Mouse (Mus musculus) cerebellum, adult 2 months (tissue): ENCODE data around the gene Cox18. TPM values are rescaled to one million over a fixed set of nuclear protein-coding genes. Genes with fewer than 3 reads are reported as not detected.
"Not testable (repeated sequence)": the region's sequence is repeated elsewhere in the genome, so short reads cannot be mapped to it uniquely, and the experiment has no call there.

Source experiments
- DNase-seq, 2 experiments: peaks; one replicate each; pipeline ENCODE4 v3.0.0; 2021
- H3K27ac ChIP-seq: fragments of 200-500 bp; 2 replicates; pipeline ENCODE4 v1.5.1; 2012; ENCODE audit warnings: low read length, control low read depth, inconsistent platforms; ENCODE audit not compliant: insufficient read depth
- H3K27me3 ChIP-seq: fragments of 200-500 bp; 2 replicates; pipeline ENCODE4 v1.6.1; 2012; ENCODE audit warnings: inconsistent platforms, mild to moderate bottlenecking, low read length, moderate library complexity; ENCODE audit not compliant: control insufficient read depth, insufficient read depth
- H3K4me1 ChIP-seq: fragments of 200-500 bp; 2 replicates; pipeline ENCODE4 v1.6.1; 2011; ENCODE audit warnings: low read length; ENCODE audit not compliant: control insufficient read depth, insufficient read depth
- H3K4me3 ChIP-seq: fragments of 200-500 bp; replicated peaks from 2 replicates; pipeline ENCODE3; 2011; ENCODE audit warnings: mild to moderate bottlenecking, low read depth, low read length, control low read depth; ENCODE audit not compliant: insufficient read depth
- CTCF ChIP-seq: fragments of 200-500 bp; IDR thresholded peaks from 2 replicates; pipeline ENCODE4 v1.5.1; 2011; ENCODE audit warnings: low read depth, mild to moderate bottlenecking, control low read depth, low read length, moderate library complexity, borderline replicate concordance; ENCODE audit not compliant: insufficient read depth
- POLR2A ChIP-seq: fragments of 200-500 bp; IDR thresholded peaks from 2 replicates; pipeline ENCODE4 v1.6.1; 2011; ENCODE audit warnings: low read length, control low read depth, borderline replicate concordance; ENCODE audit not compliant: insufficient read depth
- WGBS: fragments of 180-500 bp; shearing (Covaris S2); methylation state at CpG from one replicate; pipeline ENCODE4 v1.1.7; 2018; 5-methylcytosine and 5-hydroxymethylcytosine counted together
- polyA plus RNA-seq: library from polyadenylated mRNA; depleted of rRNA; stranded (reverse); fragments of >200 nt; gene quantifications from 2 replicates; pipeline ENCODE4 v1.2.3, GENCODE M21; 2012; rRNA removed

Cox18 gene
- polyA plus RNA-seq = 35.7 and 36.2 TPM in 2 replicates

- DNase-seq = peak; percentile 99
Observed at GRCm38 (mm10) chr5:90223534-90224381, at the start of gene Cox18. Gene Cox18, minus strand, starts transcription at chr5:90224001.

DNA sequence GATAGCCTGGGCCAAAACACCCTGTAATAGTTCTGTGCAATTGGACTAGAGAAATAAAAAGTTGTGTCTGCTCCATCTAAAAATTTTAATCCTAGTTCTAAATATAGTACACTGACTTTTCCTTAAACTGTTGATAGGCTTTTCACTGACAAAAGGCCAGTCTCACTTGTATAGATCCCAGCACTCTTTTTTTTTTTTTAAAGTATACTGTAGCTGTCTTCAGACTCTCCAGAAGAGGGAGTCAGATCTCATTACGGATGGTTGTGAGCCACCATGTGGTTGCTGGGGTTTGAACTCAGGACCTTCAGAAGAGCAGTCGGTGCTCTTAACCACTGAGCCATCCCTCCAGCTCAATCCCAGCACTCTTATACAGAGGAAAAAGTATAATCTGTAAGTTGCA, 38.4 kb upstream of the Cox18 start:
- DNase-seq, H3K27me3 ChIP-seq, H3K4me3 ChIP-seq, H3K4me1 ChIP-seq, H3K27ac ChIP-seq: not testable (repeated sequence)
- 75% methylated on average over 2 of the region's 2 CpGs for WGBS

More at GRCm38 (mm10) chr5:90223534-90224381, at the start of gene Cox18:
- no peaks in the 10 kb centered on the region for H3K27me3 ChIP-seq
- H3K4me3 ChIP-seq = peak within 1 kb of the TSS; percentile 94
- WGBS = under 1% methylated on average over 62 of the region's 62 CpGs
- no peak for TF ChIP-seq CTCF
- TF ChIP-seq POLR2A = peak; percentile 76
- H3K4me1 ChIP-seq = peaks cover 7% of the 10 kb centered on the region; the same call in 1 of the 2 replicates
- peak within 1 kb of the TSS; percentile 74 for H3K27ac ChIP-seq

DNA sequence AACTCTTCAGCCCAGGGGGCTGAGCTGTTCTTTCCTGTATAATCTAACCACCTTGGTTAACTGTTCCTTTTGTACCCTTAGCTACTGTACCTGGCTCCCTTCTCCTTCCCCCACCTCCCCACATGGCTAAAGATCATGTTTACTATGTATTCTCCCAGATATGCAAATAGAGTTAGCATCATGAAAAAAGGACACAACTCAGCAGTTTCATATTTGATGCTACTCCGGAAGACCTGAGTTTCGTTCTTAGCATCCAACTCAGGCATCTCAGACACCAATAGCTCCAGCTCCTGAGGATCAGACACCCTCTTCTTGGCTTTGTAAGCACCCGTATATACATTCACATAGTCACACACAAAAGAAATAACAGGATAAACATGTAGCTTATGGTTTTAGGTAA, 33.2 kb upstream of the Cox18 start:
- TF ChIP-seq CTCF (no peak), POLR2A (no peak)

DNA sequence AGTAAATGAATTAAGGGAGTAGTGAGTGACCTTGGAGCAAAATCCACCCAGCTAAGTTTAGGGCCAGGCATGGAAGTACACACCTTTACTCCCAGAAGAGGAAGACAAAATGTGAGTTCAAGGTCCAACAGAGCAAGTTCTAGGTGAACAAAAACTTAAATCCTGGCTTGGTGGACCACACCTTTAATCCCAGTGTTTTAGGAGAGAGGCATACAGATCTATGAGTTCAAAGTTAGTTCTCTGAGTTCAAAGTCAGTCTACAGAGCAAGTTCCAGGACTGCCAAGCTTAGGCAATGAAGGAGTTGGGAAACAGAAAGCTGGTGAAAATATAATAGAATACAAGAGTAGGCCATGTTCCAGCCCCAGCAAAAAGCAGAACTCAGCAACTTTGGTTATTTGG, 23.7 kb upstream of the Cox18 start:
- Histone ChIP-seq H3K4me1 (no peaks in the 10 kb centered on the region), H3K27ac (no peak overlapping the region), H3K4me3 (no peak overlapping the region), H3K27me3 (no peaks in the 10 kb centered on the region)
- TF ChIP-seq POLR2A (no peak), CTCF (no peak)
- no peak for DNase-seq

More for the DNA sequence above, 33.2 kb upstream of the Cox18 start:
- WGBS = 92% methylated on average over 3 of the region's 3 CpGs
- Histone ChIP-seq H3K4me3 (no peak overlapping the region), H3K27me3 (no peaks in the 10 kb centered on the region), H3K4me1 (no peaks in the 10 kb centered on the region), H3K27ac (no peak overlapping the region)
- DNase-seq = no peak

DNA sequence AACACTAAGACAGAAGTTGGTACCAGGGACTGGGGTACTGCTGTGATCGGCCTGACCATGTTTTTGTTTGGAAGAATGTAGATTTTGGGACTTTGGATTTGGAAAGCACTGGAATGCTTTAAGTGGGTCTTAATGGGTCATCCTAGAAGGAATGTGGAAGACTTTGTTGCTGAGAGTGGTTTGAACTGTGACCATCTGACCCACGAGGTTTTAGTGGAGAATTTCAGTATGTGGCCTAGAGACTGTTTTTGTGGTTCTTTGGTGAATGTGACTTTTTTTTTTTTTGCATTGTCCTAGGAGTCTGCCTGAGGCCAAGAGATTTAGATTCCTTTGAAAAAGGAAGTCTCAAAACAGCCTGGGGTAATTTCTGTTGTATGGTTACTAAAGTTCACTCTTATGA, 23.2 kb upstream of the Cox18 start:
- no peak for DNase-seq
- Histone ChIP-seq H3K27me3 (no peaks in the 10 kb centered on the region), H3K27ac (no peak overlapping the region), H3K4me1 (no peaks in the 10 kb centered on the region), H3K4me3 (no peak overlapping the region)
- WGBS = 89% methylated on average over 2 of the region's 2 CpGs
- no peak for TF ChIP-seq POLR2A

DNA sequence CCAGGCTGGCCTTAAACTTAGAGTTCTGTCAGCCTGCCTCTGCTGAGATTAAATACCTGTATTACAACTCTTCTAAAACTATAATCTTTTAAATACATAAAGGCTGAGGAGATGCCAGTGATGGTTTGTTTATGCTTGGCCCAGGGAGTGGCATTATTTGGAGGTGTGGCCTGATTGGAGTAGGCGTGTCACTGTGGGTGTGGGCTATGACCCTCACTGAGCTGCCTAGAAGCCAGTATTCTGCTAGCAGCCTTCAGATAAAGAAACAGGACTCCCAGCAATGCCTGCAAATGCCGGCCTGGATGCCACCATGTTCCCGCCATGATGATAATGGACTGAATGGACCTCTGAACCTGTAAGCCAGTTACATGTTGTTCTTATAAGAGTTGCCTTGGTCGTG, 22.8 kb upstream of the Cox18 start:
- H3K4me1 ChIP-seq = no peaks in the 10 kb centered on the region
- TF ChIP-seq POLR2A (no peak), CTCF (no peak)
- 86% methylated on average over 4 of the region's 4 CpGs for WGBS
- no peak overlapping the region for H3K27ac ChIP-seq
- no peaks in the 10 kb centered on the region for H3K27me3 ChIP-seq
- H3K4me3 ChIP-seq = no peak overlapping the region
- no peak for DNase-seq

GRCm38 (mm10) chr5:90245416-90245815, 21.6 kb upstream of the Cox18 start:
- no peaks in the 10 kb centered on the region for H3K4me1 ChIP-seq
- TF ChIP-seq CTCF = no peak
- no peak for TF ChIP-seq POLR2A
- H3K27ac ChIP-seq = no peak overlapping the region
- WGBS = 85% methylated on average over 4 of the region's 4 CpGs
- H3K4me3 ChIP-seq = no peak overlapping the region
- H3K27me3 ChIP-seq = no peaks in the 10 kb centered on the region
- DNase-seq = no peak

- TF ChIP-seq POLR2A (no peak), CTCF (no peak)
- no peaks in the 10 kb centered on the region for H3K4me1 ChIP-seq
- no peaks in the 10 kb centered on the region for H3K27me3 ChIP-seq
- no peak overlapping the region for H3K4me3 ChIP-seq
- H3K27ac ChIP-seq = no peak overlapping the region
- 98% methylated on average over 8 of the region's 8 CpGs for WGBS
- no peak for DNase-seq
Observed at GRCm38 (mm10) chr5:90235217-90235616, 11.4 kb upstream of the Cox18 start.
